Mouse (Mus musculus) heart, adult 2 months (tissue): ENCODE results near the gene Gtpbp6. TPM values are rescaled to one million over a fixed set of nuclear protein-coding genes. Genes with fewer than 3 reads are reported as not detected.

ENCODE experiments used
- DNase-seq, 2 experiments: peaks; one replicate each; pipeline ENCODE4 v3.0.0; 2021
- H3K27ac ChIP-seq: fragments of 200-600 bp; 2 replicates; pipeline ENCODE4 v1.8.1; 2022
- H3K27me3 ChIP-seq: fragments of 200-500 bp; 2 replicates; pipeline ENCODE4 v1.6.1; 2012; ENCODE audit warnings: mild to moderate bottlenecking, low read length, inconsistent platforms, mixed read lengths; ENCODE audit not compliant: control insufficient read depth, insufficient read depth
- H3K36me3 ChIP-seq: fragments of 200-500 bp; 2 replicates; pipeline ENCODE4 v1.6.1; 2012; ENCODE audit warnings: low read length, inconsistent platforms; ENCODE audit not compliant: control insufficient read depth, insufficient read depth
- H3K4me1 ChIP-seq: fragments of 200-500 bp; 2 replicates; pipeline ENCODE4 v1.6.1; 2011; ENCODE audit warnings: low read length; ENCODE audit not compliant: control insufficient read depth, insufficient read depth
- H3K4me3 ChIP-seq: fragments of 200-600 bp; 2 replicates; pipeline ENCODE4 v1.8.1; 2022
- H3K79me2 ChIP-seq: fragments of 200-500 bp; replicated peaks from 2 replicates; pipeline ENCODE4 v1.6.1; 2012; ENCODE audit warnings: mild to moderate bottlenecking, inconsistent platforms, low read length, moderate library complexity, mixed read lengths; ENCODE audit not compliant: control insufficient read depth, insufficient read depth
- H3K9ac ChIP-seq: fragments of 200-500 bp; 2 replicates; pipeline ENCODE4 v1.6.1; 2012; ENCODE audit warnings: low read depth, mild to moderate bottlenecking, control low read depth, inconsistent platforms, low read length, mixed read lengths
- CTCF ChIP-seq: fragments of 200-600 bp; IDR thresholded peaks from 2 replicates; pipeline ENCODE4 v1.8.1; 2022; ENCODE audit warnings: antibody characterized with exemption, mild to moderate bottlenecking, moderate library complexity
- EP300 ChIP-seq: fragments of 200-500 bp; IDR thresholded peaks from 2 replicates; pipeline ENCODE4 v1.6.1; 2011; ENCODE audit warnings: low read depth, low read length, control low read depth; ENCODE audit not compliant: insufficient read depth
- POLR2A ChIP-seq: fragments of 200-500 bp; IDR thresholded peaks from 2 replicates; pipeline ENCODE4 v1.6.1; 2011; ENCODE audit warnings: mild to moderate bottlenecking, low read depth, low read length, control low read depth; ENCODE audit not compliant: insufficient read depth
- WGBS: fragments of 180-500 bp; shearing (Covaris S2); methylation state at CpG from one replicate; pipeline ENCODE4 v1.1.7; 2018; 5-methylcytosine and 5-hydroxymethylcytosine counted together
- intact Hi-C: fragments of 180-260 bp; cut with DNase I; formaldehyde crosslinking; loops from one replicate; pipeline ENCODE4 v1.15.1; 2025
- polyA plus RNA-seq: library from polyadenylated mRNA; depleted of rRNA; stranded (reverse); fragments of >200 nt; gene quantifications from 2 replicates; pipeline ENCODE4 v1.2.3, GENCODE M21; 2012
- total RNA-seq, 2 experiments: library from RNA; stranded (reverse); gene quantifications; 2 replicates each; pipeline ENCODE4 v1.2.3; 2021

Gene Gtpbp6
- total and polyA plus RNA-seq, 3 experiments = 26.0 to 36.6 (median 27.3) TPM

DNA sequence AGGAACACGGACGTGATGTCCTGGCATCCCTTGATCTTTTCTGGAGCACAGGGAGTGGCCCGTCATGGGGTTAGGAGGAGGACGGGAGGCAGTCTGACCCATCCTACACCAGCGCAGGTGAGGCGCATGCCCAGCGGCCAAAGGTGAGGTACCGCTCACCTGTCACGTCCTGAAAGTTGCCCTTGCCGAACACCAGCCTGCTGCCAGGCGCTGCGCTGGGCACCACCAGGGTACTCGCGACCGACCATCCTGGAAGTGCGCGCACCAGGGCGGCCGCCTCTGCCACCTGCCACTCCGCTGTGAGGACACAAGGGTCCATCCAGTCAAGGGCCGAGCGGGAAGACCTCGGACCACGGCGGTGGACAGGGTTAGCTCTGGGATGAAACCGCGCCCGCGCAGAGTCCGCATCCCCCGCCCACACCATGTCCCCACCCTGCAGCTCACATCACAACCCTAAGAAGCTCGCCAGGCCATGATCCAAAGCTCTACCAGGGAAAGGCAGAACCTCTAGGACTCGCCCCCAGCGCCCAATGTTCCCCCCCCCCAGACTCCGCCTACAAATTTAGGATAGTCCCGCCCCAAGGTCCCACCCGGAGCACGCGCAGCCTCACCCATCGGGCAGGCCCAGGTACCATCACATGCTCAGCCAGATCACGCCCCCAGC, 964 bp downstream of the Gtpbp6 start:
- Histone ChIP-seq H3K79me2 (no peaks in the 10 kb centered on the region), H3K4me3 (peak overlapping the region; percentile 98), H3K9ac (peak overlapping the region; percentile 92), H3K36me3 (no peaks in the 10 kb centered on the region), H3K27ac (peak overlapping the region; percentile 96), H3K27me3 (no peaks in the 10 kb centered on the region; the same call in 1 of the 2 replicates), H3K4me1 (no peaks in the 10 kb centered on the region)
- intact Hi-C loops = loop anchor here (1.0 to 10.0 kb wide), 3 partner anchors 28 to 182 kb away; partner anchors contain the start of genes Chfr, Gm15446 and Golga3
- peak in 1 of 2 experiments; percentile 46 for DNase-seq
- no peak for TF ChIP-seq EP300
- TF ChIP-seq POLR2A = no peak
- 19% methylated on average over 41 of the region's 41 CpGs for WGBS

GRCm38 (mm10) chr5:110106140-110106871, 1.7 kb downstream of the Gtpbp6 start:
- H3K27ac ChIP-seq = no peak overlapping the region
- H3K4me3 ChIP-seq = no peak overlapping the region
- no peaks in the 10 kb centered on the region for H3K79me2 ChIP-seq
- DNase-seq = no peak
- peaks cover 2% of the 10 kb centered on the region; the same call in 1 of the 2 replicates for H3K4me1 ChIP-seq
- peaks cover 2% of the 10 kb centered on the region; the same call in 1 of the 2 replicates for H3K27me3 ChIP-seq
- TF ChIP-seq EP300 = no peak
- no peak for TF ChIP-seq CTCF
- TF ChIP-seq POLR2A = no peak
- 93% methylated on average over 26 of the region's 26 CpGs for WGBS
- intact Hi-C loops = loop anchor here (2.0 to 10.0 kb wide), 2 partner anchors 70 to 182 kb away; partner anchors contain the start of genes Gm15446 and Golga3
- H3K9ac ChIP-seq = no peak overlapping the region
- H3K36me3 ChIP-seq = no peaks in the 10 kb centered on the region

- Histone ChIP-seq H3K4me3 (no peak overlapping the region), H3K27me3 (peaks cover 2% of the 10 kb centered on the region; the same call in 1 of the 2 replicates), H3K36me3 (no peaks in the 10 kb centered on the region), H3K4me1 (peaks cover 2% of the 10 kb centered on the region), H3K9ac (no peak overlapping the region), H3K79me2 (no peaks in the 10 kb centered on the region), H3K27ac (no peak overlapping the region)
- 95% methylated on average over 36 of the region's 36 CpGs for WGBS
- TF ChIP-seq POLR2A (no peak), EP300 (no peak), CTCF (no peak)
- peak in 1 of 2 experiments; percentile 5 for DNase-seq
- intact Hi-C loops = loop anchor here (10.0 kb wide), 1 partner anchor 180 kb away; the partner anchor contains the start of gene Gm15446
These were observed 3.2 kb downstream of the Gtpbp6 start for GRCm38 (mm10) chr5:110104616-110105380.

DNA sequence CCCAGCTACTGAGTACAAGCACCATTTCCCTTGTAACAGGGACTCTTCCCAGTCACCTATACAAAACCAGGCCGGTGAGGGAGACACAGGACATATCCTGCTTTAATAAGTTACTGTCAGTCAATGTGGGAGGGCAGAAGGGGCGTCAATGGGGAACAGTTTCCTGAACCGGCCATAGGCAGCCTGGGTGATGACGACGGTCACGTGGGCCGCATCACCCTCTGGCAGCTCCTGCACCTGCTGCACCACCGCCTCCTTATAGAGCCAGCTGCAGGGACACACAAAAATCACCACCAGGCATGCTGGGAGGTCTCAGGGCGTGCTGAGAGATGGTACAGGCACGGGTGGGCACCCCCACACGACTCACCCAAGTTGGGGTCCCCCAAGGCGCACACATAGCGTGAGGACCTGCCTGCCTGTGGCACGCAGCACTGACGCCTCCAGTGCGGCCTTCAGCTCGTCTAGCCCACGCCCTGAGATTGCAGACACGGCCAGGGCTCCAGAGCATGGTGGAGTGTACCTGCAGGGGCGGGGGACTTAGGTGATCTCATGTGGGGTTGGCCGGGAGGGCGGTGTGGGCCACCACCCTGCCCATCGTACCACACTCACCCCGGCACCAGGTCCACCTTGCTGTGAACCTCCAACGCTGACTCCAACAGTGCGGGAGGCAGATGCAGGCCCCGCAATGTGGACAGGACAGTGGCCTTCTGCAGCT, 3.9 kb downstream of the Gtpbp6 start:
- peak in 1 of 2 experiments; percentile 5 for DNase-seq
- TF ChIP-seq EP300 (no peak), POLR2A (no peak), CTCF (no peak)
- H3K4me1 ChIP-seq = peaks cover 2% of the 10 kb centered on the region
- H3K79me2 ChIP-seq = no peaks in the 10 kb centered on the region
- no peaks in the 10 kb centered on the region for H3K36me3 ChIP-seq
- H3K9ac ChIP-seq = no peak overlapping the region
- no peak overlapping the region for H3K27ac ChIP-seq
- intact Hi-C loops = loop anchor here (10.0 kb wide), 1 partner anchor 179 kb away; the partner anchor contains the start of gene Gm15446
- peaks cover 2% of the 10 kb centered on the region; the same call in 1 of the 2 replicates for H3K27me3 ChIP-seq
- 94% methylated on average over 27 of the region's 27 CpGs for WGBS
- no peak overlapping the region for H3K4me3 ChIP-seq
